Mouse (Mus musculus) neural tube, embryonic 15.5 days (tissue): Measurements from ENCODE around the gene 1500015O10Rik. TPM values are rescaled to one million over a fixed set of nuclear protein-coding genes. Genes with fewer than 3 reads are reported as not detected.
A peak's percentile ranks its signal among the peaks of the same experiment; 100 is the strongest.

Experiments
- ATAC-seq: fragments of 200-750 bp; cut with Nextera tagmentation; 2 replicates; pipeline ENCODE4 v1.8.0; 2017; ENCODE audit warnings: mild to moderate bottlenecking, moderate TSS enrichment, moderate library complexity; ENCODE audit not compliant: low FRiP score
- H3K27ac ChIP-seq: fragments of 300-500 bp; sonication (generic); replicated peaks from 2 replicates; pipeline ENCODE4 v1.5.1; 2015; ENCODE audit warnings: mild to moderate bottlenecking, inconsistent platforms
- H3K27me3 ChIP-seq: fragments of 300-500 bp; sonication (generic); replicated peaks from 2 replicates; pipeline ENCODE4 v1.6.1; 2015; ENCODE audit warnings: inconsistent platforms
- H3K36me3 ChIP-seq: fragments of 300-500 bp; sonication (generic); 2 replicates; pipeline ENCODE4 v1.6.1; 2015; ENCODE audit warnings: inconsistent platforms
- H3K4me1 ChIP-seq: fragments of 300-500 bp; sonication (generic); 2 replicates; pipeline ENCODE4 v1.6.1; 2015; ENCODE audit warnings: inconsistent platforms
- H3K4me2 ChIP-seq: fragments of 300-500 bp; sonication (generic); 2 replicates; pipeline ENCODE4 v1.6.1; 2015; ENCODE audit warnings: inconsistent platforms, mild to moderate bottlenecking, moderate library complexity
- H3K4me3 ChIP-seq: fragments of 300-500 bp; sonication (generic); replicated peaks from 2 replicates; pipeline ENCODE4 v1.5.1; 2015; ENCODE audit warnings: mild to moderate bottlenecking, inconsistent platforms
- H3K9ac ChIP-seq: fragments of 300-500 bp; sonication (generic); replicated peaks from 2 replicates; pipeline ENCODE4 v1.6.1; 2015; ENCODE audit warnings: mild to moderate bottlenecking, inconsistent platforms
- H3K9me3 ChIP-seq: fragments of 300-500 bp; sonication (generic); replicated peaks from 2 replicates; pipeline ENCODE4 v1.6.1; 2016; ENCODE audit warnings: inconsistent platforms
- WGBS: fragments of 180-500 bp; shearing (Covaris S2); methylation state at CpG from one replicate; pipeline ENCODE4 v1.1.7; 2015; ENCODE audit warnings: mixed read lengths; 5-methylcytosine and 5-hydroxymethylcytosine counted together
- polyA plus RNA-seq: library from polyadenylated mRNA; unstranded; fragments of >200 nt; fragmentation: Nextera tagmentation; extraction: Ambion mirVana; gene quantifications from 2 replicates; pipeline ENCODE4 v1.2.1, GENCODE M21; 2015

1500015O10Rik gene
- 27.2 and 30.5 TPM in 2 replicates for polyA plus RNA-seq

- peak; percentile 91 for ATAC-seq
These were observed at the start of gene 1500015O10Rik for GRCm38 (mm10) chr1:43730491-43730924. 1500015O10Rik (plus strand) TSS chr1:43730602.

GRCm38 (mm10) chr1:43689983-43690382, 40.4 kb upstream of the 1500015O10Rik start:
- peaks cover 10% of the 10 kb centered on the region for H3K4me1 ChIP-seq
- H3K9me3 ChIP-seq, result no peaks in the 10 kb centered on the region
- no peaks in the 10 kb centered on the region for H3K36me3 ChIP-seq
- H3K4me2 ChIP-seq, result no peak overlapping the region
- ATAC-seq, result no peak
- no peak overlapping the region for H3K4me3 ChIP-seq
- H3K27ac ChIP-seq, result no peak overlapping the region
- no peaks in the 10 kb centered on the region for H3K27me3 ChIP-seq
- H3K9ac ChIP-seq, result no peak overlapping the region
- WGBS, result 91% methylated on average over 13 of the region's 13 CpGs

More at GRCm38 (mm10) chr1:43730491-43730924, at the start of gene 1500015O10Rik:
- WGBS, result 47% methylated on average over 16 of the region's 16 CpGs
- Histone ChIP-seq H3K4me3 (no peak within 1 kb of the TSS), H3K9ac (no peak within 1 kb of the TSS), H3K27me3 (no peaks in the 10 kb centered on the region), H3K27ac (peak within 1 kb of the TSS; percentile 24; the same call in 1 of the 2 replicates), H3K9me3 (no peaks in the 10 kb centered on the region), H3K36me3 (no peaks in the 10 kb centered on the region), H3K4me2 (no peak within 1 kb of the TSS), H3K4me1 (0 out of 2 replicates have a peak, but pooled peaks cover 7% of the 10 kb centered on the region)

GRCm38 (mm10) chr1:43690507-43690906, 39.9 kb upstream of the 1500015O10Rik start:
- WGBS, result 94% methylated on average over 15 of the region's 15 CpGs
- Histone ChIP-seq H3K9me3 (no peaks in the 10 kb centered on the region), H3K27me3 (no peaks in the 10 kb centered on the region), H3K9ac (no peak overlapping the region), H3K4me3 (no peak overlapping the region), H3K4me2 (no peak overlapping the region), H3K36me3 (no peaks in the 10 kb centered on the region), H3K27ac (no peak overlapping the region), H3K4me1 (peaks cover 15% of the 10 kb centered on the region)
- ATAC-seq, result no peak

- Histone ChIP-seq H3K27ac (no peak overlapping the region), H3K36me3 (no peaks in the 10 kb centered on the region), H3K9ac (no peak overlapping the region), H3K27me3 (no peaks in the 10 kb centered on the region), H3K4me2 (no peak overlapping the region), H3K9me3 (no peaks in the 10 kb centered on the region), H3K4me1 (peaks cover 27% of the 10 kb centered on the region), H3K4me3 (no peak overlapping the region)
- 83% methylated on average over 3 of the region's 3 CpGs for WGBS
- ATAC-seq, result no peak
These were observed 36.3 kb upstream of the 1500015O10Rik start for GRCm38 (mm10) chr1:43694076-43694475.

- H3K36me3 ChIP-seq, result no peaks in the 10 kb centered on the region
- peak overlapping the region; percentile 75 for H3K27ac ChIP-seq
- ATAC-seq, result peak; percentile 84
- WGBS, result 26% methylated on average over 6 of the region's 6 CpGs
- H3K9me3 ChIP-seq, result no peaks in the 10 kb centered on the region
- H3K4me3 ChIP-seq, result no peak overlapping the region
- H3K4me1 ChIP-seq, result peaks cover 27% of the 10 kb centered on the region
- H3K9ac ChIP-seq, result no peak overlapping the region
- 0 out of 2 replicates have a peak overlapping the region, but pooled peaks have one; percentile 6 for H3K4me2 ChIP-seq
- no peaks in the 10 kb centered on the region for H3K27me3 ChIP-seq
These were observed 35.4 kb upstream of the 1500015O10Rik start for GRCm38 (mm10) chr1:43694851-43695545.

GRCm38 (mm10) chr1:43698577-43699000, 31.8 kb upstream of the 1500015O10Rik start:
- H3K4me2 ChIP-seq, result no peak overlapping the region
- H3K4me3 ChIP-seq, result no peak overlapping the region
- 3% methylated on average over 4 of the region's 4 CpGs for WGBS
- no peaks in the 10 kb centered on the region for H3K9me3 ChIP-seq
- H3K9ac ChIP-seq, result no peak overlapping the region
- H3K27me3 ChIP-seq, result no peaks in the 10 kb centered on the region
- peak; percentile 86 for ATAC-seq
- H3K36me3 ChIP-seq, result no peaks in the 10 kb centered on the region
- H3K27ac ChIP-seq, result peak overlapping the region; percentile 14
- peaks cover 27% of the 10 kb centered on the region for H3K4me1 ChIP-seq

- Histone ChIP-seq H3K4me1 (peaks cover 5% of the 10 kb centered on the region; the same call in 1 of the 2 replicates), H3K9ac (no peak overlapping the region), H3K36me3 (no peaks in the 10 kb centered on the region), H3K9me3 (no peaks in the 10 kb centered on the region), H3K27ac (no peak overlapping the region), H3K27me3 (no peaks in the 10 kb centered on the region), H3K4me2 (no peak overlapping the region), H3K4me3 (no peak overlapping the region)
- WGBS, result 98% methylated on average over 2 of the region's 2 CpGs
- no peak for ATAC-seq
These were observed 15.6 kb upstream of the 1500015O10Rik start for GRCm38 (mm10) chr1:43714841-43715240.

- no peak overlapping the region for H3K27ac ChIP-seq
- H3K9ac ChIP-seq, result no peak overlapping the region
- 55% methylated on average over 7 of the region's 7 CpGs for WGBS
- H3K4me1 ChIP-seq, result peaks cover 5% of the 10 kb centered on the region; the same call in 1 of the 2 replicates
- ATAC-seq, result no peak
- H3K4me3 ChIP-seq, result no peak overlapping the region
- H3K36me3 ChIP-seq, result no peaks in the 10 kb centered on the region
- H3K27me3 ChIP-seq, result no peaks in the 10 kb centered on the region; the same call in 1 of the 2 replicates
- no peak overlapping the region for H3K4me2 ChIP-seq
- no peaks in the 10 kb centered on the region for H3K9me3 ChIP-seq
These were observed 12.4 kb upstream of the 1500015O10Rik start for GRCm38 (mm10) chr1:43717967-43718366.

GRCm38 (mm10) chr1:43718793-43719192, 11.6 kb upstream of the 1500015O10Rik start:
- Histone ChIP-seq H3K4me2 (no peak overlapping the region), H3K9me3 (no peaks in the 10 kb centered on the region), H3K9ac (no peak overlapping the region), H3K27me3 (no peaks in the 10 kb centered on the region; the same call in 1 of the 2 replicates), H3K36me3 (no peaks in the 10 kb centered on the region), H3K4me1 (peaks cover 5% of the 10 kb centered on the region; the same call in 1 of the 2 replicates), H3K4me3 (no peak overlapping the region), H3K27ac (no peak overlapping the region)
- WGBS, result 44% methylated on average over 2 of the region's 2 CpGs
- no peak for ATAC-seq

GRCm38 (mm10) chr1:43722459-43722858, 7.9 kb upstream of the 1500015O10Rik start:
- 66% methylated on average over 1 of the region's 1 CpGs for WGBS
- no peaks in the 10 kb centered on the region; the same call in 1 of the 2 replicates for H3K27me3 ChIP-seq
- H3K4me2 ChIP-seq, result no peak overlapping the region
- H3K4me1 ChIP-seq, result peaks cover 5% of the 10 kb centered on the region; the same call in 1 of the 2 replicates
- no peaks in the 10 kb centered on the region for H3K9me3 ChIP-seq
- no peak overlapping the region for H3K4me3 ChIP-seq
- H3K36me3 ChIP-seq, result no peaks in the 10 kb centered on the region
- ATAC-seq, result no peak
- no peak overlapping the region for H3K9ac ChIP-seq
- H3K27ac ChIP-seq, result no peak overlapping the region

GRCm38 (mm10) chr1:43732100-43732499, 1.7 kb downstream of the 1500015O10Rik start:
- Histone ChIP-seq H3K9me3 (no peaks in the 10 kb centered on the region), H3K36me3 (no peaks in the 10 kb centered on the region), H3K4me1 (0 out of 2 replicates have a peak, but pooled peaks cover 7% of the 10 kb centered on the region), H3K27ac (no peak overlapping the region), H3K4me2 (no peak overlapping the region), H3K4me3 (no peak overlapping the region), H3K9ac (no peak overlapping the region), H3K27me3 (no peaks in the 10 kb centered on the region)
- 82% methylated on average over 4 of the region's 4 CpGs for whole genome bisulfite sequencing
- no peak for ATAC-seq

GRCm38 (mm10) chr1:43732657-43733056, 2.3 kb downstream of the 1500015O10Rik start:
- 72% methylated on average over 1 of the region's 1 CpGs for WGBS
- Histone ChIP-seq H3K9ac (no peak overlapping the region), H3K27ac (no peak overlapping the region), H3K4me3 (no peak overlapping the region), H3K27me3 (no peaks in the 10 kb centered on the region), H3K4me2 (no peak overlapping the region; the same call in 1 of the 2 replicates), H3K4me1 (0 out of 2 replicates have a peak, but pooled peaks cover 7% of the 10 kb centered on the region), H3K36me3 (no peaks in the 10 kb centered on the region), H3K9me3 (no peaks in the 10 kb centered on the region)
- no peak for ATAC-seq
